In the genomic region with DNA sequence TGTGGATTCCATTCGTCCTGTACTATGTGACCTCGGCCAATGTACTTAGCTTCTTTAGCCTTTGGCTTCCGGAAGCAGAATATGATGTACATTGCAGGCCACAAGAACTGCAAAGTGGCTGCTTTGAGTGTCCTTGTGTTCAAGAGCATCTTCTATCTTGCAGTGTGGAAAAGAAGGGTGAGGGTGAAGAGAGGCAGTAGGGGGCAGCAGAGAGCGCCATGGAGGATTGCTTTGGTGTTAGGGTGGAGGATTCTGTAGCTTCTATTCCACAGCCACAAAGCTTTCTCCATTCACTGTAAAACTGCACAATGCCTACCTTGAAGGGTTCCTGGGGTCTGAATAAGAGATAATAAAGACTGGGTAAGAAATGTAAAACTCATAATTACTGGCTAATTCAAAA, we compare ENCODE assay signal across 8 mouse cellular contexts. TPM values are rescaled to one million over a fixed set of nuclear protein-coding genes. Genes with fewer than 3 reads are reported as not detected.
DNase-seq lines count a peak whose midpoint lies in the region; ATAC-seq and TF ChIP-seq lines count a peak whose summit lies in the region.
"Had no signal": no experiment of that assay in that cellular context is flagged by ENCODE, and none has a peak within 500 bp of the region (broad histone marks: within the 10 kb centered on the region; RNA-seq: fewer than 3 reads in every experiment).

No protein-coding gene starts in this region.

- H3K4me3 ChIP-seq in C2C12 (ENCODE audit: insufficient read depth, poor library complexity, severe bottlenecking) = no peak overlapping the region
- H3K4me3 ChIP-seq in E14TG2a.4 (replicated peaks; ENCODE audit: low read length) = no peak overlapping the region
- no peak overlapping the region for H3K4me3 ChIP-seq in heart, postnatal 0 days (ENCODE audit: low read depth, low read length)
- H3K4me3 ChIP-seq: hindbrain, embryonic 15.5 days had no signal

- ATAC-seq in heart, postnatal 0 days (ENCODE audit: insufficient read depth, low read depth) = no peak

- H3K79me2 ChIP-seq in C2C12 (ENCODE audit: control insufficient read depth, insufficient read depth) = no peaks in the 10 kb centered on the region

- WGBS in heart, postnatal 0 days = 25% methylated on average over 4 of the region's 4 CpGs

- TF ChIP-seq CTCF in C2C12 (IDR thresholded peaks at IDR 0.05; ENCODE audit: control insufficient read depth, insufficient read depth, insufficient read length) (peak; percentile 62), E14TG2a.4 (conservative IDR thresholded peaks at IDR 0.05; ENCODE audit: low read length) (peak; percentile 73)
- TF ChIP-seq CTCF in heart, postnatal 0 days (IDR thresholded peaks at IDR 0.05; ENCODE audit: low read depth) = peak; percentile 74

- H3K36me3 ChIP-seq in C2C12 (ENCODE audit: control insufficient read depth, insufficient read depth) (no peaks in the 10 kb centered on the region), E14TG2a.4 (ENCODE audit: insufficient read depth, low read length) (no peaks in the 10 kb centered on the region)
- H3K36me3 ChIP-seq in heart, postnatal 0 days (replicated peaks; ENCODE audit: control insufficient read depth, insufficient read depth, low read length) = no peaks in the 10 kb centered on the region
- H3K36me3 ChIP-seq: hindbrain, embryonic 15.5 days had no signal

- H3K4me2 ChIP-seq in heart, postnatal 0 days (ENCODE audit: low read depth, low read length) = no peak overlapping the region
- H3K4me2 ChIP-seq: hindbrain, embryonic 15.5 days had no signal

- H3K27me3 ChIP-seq in C2C12 (ENCODE audit: control insufficient read depth, insufficient read depth, insufficient read length) (no peaks in the 10 kb centered on the region), E14TG2a.4 (ENCODE audit: insufficient read depth, low read length) (no peaks in the 10 kb centered on the region)
- no peaks in the 10 kb centered on the region for H3K27me3 ChIP-seq in heart, postnatal 0 days (ENCODE audit: control insufficient read depth, insufficient read depth, low read length)
- H3K27me3 ChIP-seq: hindbrain, embryonic 15.5 days had no signal

- H3ac ChIP-seq in C2C12 (ENCODE audit: control insufficient read depth, insufficient read length, low read depth) = no peak overlapping the region

- H3K4me1 ChIP-seq in E14TG2a.4 (replicated peaks; ENCODE audit: low read depth, low read length) = no peaks in the 10 kb centered on the region
- H3K4me1 ChIP-seq in heart, postnatal 0 days (ENCODE audit: control insufficient read depth, insufficient read depth) = no peaks in the 10 kb centered on the region
- H3K4me1 ChIP-seq: hindbrain, embryonic 15.5 days had no signal

- H3K9me3 ChIP-seq in E14TG2a.4 (ENCODE audit: low read length) = no peaks in the 10 kb centered on the region
- no peaks in the 10 kb centered on the region for H3K9me3 ChIP-seq in heart, postnatal 0 days (replicated peaks; ENCODE audit: control insufficient read depth, low read length)
- H3K9me3 ChIP-seq: hindbrain, embryonic 15.5 days had no signal

- no peak overlapping the region for H3K9ac ChIP-seq in heart, postnatal 0 days (replicated peaks; ENCODE audit: low read depth, low read length)
- H3K9ac ChIP-seq: hindbrain, embryonic 15.5 days had no signal

- DNase-seq in cerebellum, adult 9-10 months = peak; percentile 31
- peak; percentile 6 for DNase-seq in heart, postnatal 0 days (ENCODE audit: low spot score)
- DNase-seq in layer of hippocampus, adult 9-10 months (ENCODE audit: low spot score) = peak; percentile 41
- DNase-seq in lung, postnatal 25 days (ENCODE audit: low spot score) = peak; percentile 76
- peak; percentile 43 to 83 for DNase-seq in spleen, postnatal 10 days (ENCODE audit: low spot score in 2 of 2)

- H3K27ac ChIP-seq in heart, postnatal 0 days (ENCODE audit: low read depth) = no peak overlapping the region
- H3K27ac ChIP-seq: hindbrain, embryonic 15.5 days had no signal

- no peaks in the 10 kb centered on the region for H3K79me3 ChIP-seq in C2C12 (ENCODE audit: low read depth)

- TF ChIP-seq EP300 in heart, postnatal 0 days (IDR thresholded peaks at IDR 0.05; ENCODE audit: low read depth) = no peak

TF ChIP-seq in C2C12, 6 proteins besides CTCF, POLR2A, EP300 and RAD21:
- no peak for TF ChIP-seq FOSL1 (IDR thresholded peaks at IDR 0.05; ENCODE audit: insufficient read depth, low read length, poor library complexity, severe bottlenecking)
- TF ChIP-seq USF1 (IDR thresholded peaks at IDR 0.05; ENCODE audit: low read depth) = no peak
- no peak for TF ChIP-seq MAX (IDR thresholded peaks at IDR 0.05)
- no peak for TF ChIP-seq MYOG (IDR thresholded peaks at IDR 0.05; ENCODE audit: control insufficient read depth, extremely low read depth, insufficient read length)

RNA-seq across cellular contexts. Expression of a gene that starts 11.0 kb away (rescaled TPM):
- 33.0 TPM for polyA plus RNA-seq in C2C12 (2012; fragmentation: generic; extraction: Trizol)
- not detected in 2 replicates for total RNA-seq in heart, postnatal 0 days (2014; rRNA removed; ENCODE audit: low replicate concordance)
- polyA plus RNA-seq in heart, postnatal 0 days (2015; fragmentation: Nextera tagmentation; extraction: Ambion mirVana) = not detected in 2 replicates
- polyA plus RNA-seq: hindbrain, embryonic 15.5 days had no signal

RNA-seq across cellular contexts. Expression of a gene that starts 55.6 kb away (rescaled TPM):
- 0.18 TPM for polyA plus RNA-seq in C2C12 (2012; fragmentation: generic; extraction: Trizol)
- 17.2 and 19.6 TPM in 2 replicates for total RNA-seq in heart, postnatal 0 days (2014; rRNA removed; ENCODE audit: low replicate concordance)
- 12.9 and 13.1 TPM in 2 replicates for polyA plus RNA-seq in heart, postnatal 0 days (2015; fragmentation: Nextera tagmentation; extraction: Ambion mirVana)

RNA-seq across cellular contexts. Expression of a gene that starts 57.6 kb away (rescaled TPM):
- 0.08 TPM for polyA plus RNA-seq in C2C12 (2012; fragmentation: generic; extraction: Trizol)
- 3.5 and 7.3 TPM in 2 replicates for total RNA-seq in heart, postnatal 0 days (2014; rRNA removed; ENCODE audit: low replicate concordance)
- 0.87 and 1.3 TPM in 2 replicates for polyA plus RNA-seq in heart, postnatal 0 days (2015; fragmentation: Nextera tagmentation; extraction: Ambion mirVana)

Comparison
In these comparisons a context has a peak if more than half of its experiments do, and no peak if none do; other contexts are left out.
1. DNase-seq: peak in every context shown above with its lines; median percentile 76 in lung, postnatal 25 days; 63 in spleen, postnatal 10 days; 41 in layer of hippocampus, adult 9-10 months; 31 in cerebellum, adult 9-10 months; 6 in heart, postnatal 0 days.
2. RNA of a gene that starts 11.0 kb away (polyA plus RNA-seq): 33.0 TPM in C2C12 (single experiment); not detected in heart, postnatal 0 days; every median in the first group is over 10 times any median in the second.
3. RNA of a gene that starts 55.6 kb away (polyA plus RNA-seq): 12.9 to 13.1 TPM in heart, postnatal 0 days; 0.18 TPM in C2C12 (single experiment); every median in the first group is over 10 times any median in the second.
4. Peak in every context shown above with its lines, with median percentiles within 50 percentile points of each other: CTCF ChIP-seq.